Mouse (Mus musculus) adrenal gland, postnatal 14 days (tissue): ENCODE results near the gene Shroom3. TPM values are rescaled to one million over a fixed set of nuclear protein-coding genes. Genes with fewer than 3 reads are reported as not detected.

Source experiments
- DNase-seq: peaks from one replicate; pipeline ENCODE4 v3.0.0; 2021; ENCODE audit warnings: mixed read lengths
- total RNA-seq: library from RNA; stranded (reverse); gene quantifications from 2 replicates; pipeline ENCODE4 v1.2.3, GENCODE M21; 2021

Gene Shroom3
- total RNA-seq, 1 experiment from 2014 or later, result 7.9 TPM

GRCm38 (mm10) chr5:92933599-92934217, 250.5 kb downstream of the Shroom3 start:
- no peak for DNase-seq

- peak; percentile 51 for DNase-seq
Measured at GRCm38 (mm10) chr5:92934269-92934939, 251.2 kb downstream of the Shroom3 start.

GRCm38 (mm10) chr5:92935883-92936282, 252.6 kb downstream of the Shroom3 start:
- DNase-seq, result no peak

- DNase-seq, result no peak
Measured at GRCm38 (mm10) chr5:92937701-92938100, 254.5 kb downstream of the Shroom3 start.

- peak; percentile 29 for DNase-seq
Measured at GRCm38 (mm10) chr5:92939246-92939995, 256.2 kb downstream of the Shroom3 start.

- DNase-seq, result no peak
Measured at GRCm38 (mm10) chr5:92942166-92942565, 258.9 kb downstream of the Shroom3 start.

GRCm38 (mm10) chr5:92942577-92942976, 259.3 kb downstream of the Shroom3 start:
- no peak for DNase-seq

- no peak for DNase-seq
Measured at GRCm38 (mm10) chr5:92944867-92945266, 261.6 kb downstream of the Shroom3 start.

- DNase-seq, result no peak
Measured at GRCm38 (mm10) chr5:92948972-92949745, 265.9 kb downstream of the Shroom3 start.

- no peak for DNase-seq
Measured at GRCm38 (mm10) chr5:92950583-92950982, 267.3 kb downstream of the Shroom3 start.

GRCm38 (mm10) chr5:92951079-92951478, 267.8 kb downstream of the Shroom3 start:
- no peak for DNase-seq

GRCm38 (mm10) chr5:92953865-92954264, 270.6 kb downstream of the Shroom3 start:
- DNase-seq, result no peak

GRCm38 (mm10) chr5:92954323-92954722, 271.1 kb downstream of the Shroom3 start:
- peak; percentile 86 for DNase-seq

GRCm38 (mm10) chr5:92954827-92955475, 271.7 kb downstream of the Shroom3 start:
- DNase-seq, result peak; percentile 52

- DNase-seq, result no peak
Measured at GRCm38 (mm10) chr5:92959287-92959686, 276.1 kb downstream of the Shroom3 start.

GRCm38 (mm10) chr5:92959708-92960107, 276.5 kb downstream of the Shroom3 start:
- DNase-seq, result no peak

- DNase-seq, result no peak
Measured at GRCm38 (mm10) chr5:92961353-92961752, 278.1 kb downstream of the Shroom3 start.

- peak; percentile 78 for DNase-seq
Measured at GRCm38 (mm10) chr5:92961770-92962231, 278.6 kb downstream of the Shroom3 start.

- DNase-seq, result no peak
Measured at GRCm38 (mm10) chr5:92964691-92965090, 281.5 kb downstream of the Shroom3 start.

GRCm38 (mm10) chr5:92967143-92967542, 283.9 kb downstream of the Shroom3 start:
- no peak for DNase-seq

GRCm38 (mm10) chr5:92967906-92968305, 284.7 kb downstream of the Shroom3 start:
- no peak for DNase-seq

GRCm38 (mm10) chr5:92969443-92969842, 286.2 kb downstream of the Shroom3 start:
- no peak for DNase-seq
